In the genomic region with DNA sequence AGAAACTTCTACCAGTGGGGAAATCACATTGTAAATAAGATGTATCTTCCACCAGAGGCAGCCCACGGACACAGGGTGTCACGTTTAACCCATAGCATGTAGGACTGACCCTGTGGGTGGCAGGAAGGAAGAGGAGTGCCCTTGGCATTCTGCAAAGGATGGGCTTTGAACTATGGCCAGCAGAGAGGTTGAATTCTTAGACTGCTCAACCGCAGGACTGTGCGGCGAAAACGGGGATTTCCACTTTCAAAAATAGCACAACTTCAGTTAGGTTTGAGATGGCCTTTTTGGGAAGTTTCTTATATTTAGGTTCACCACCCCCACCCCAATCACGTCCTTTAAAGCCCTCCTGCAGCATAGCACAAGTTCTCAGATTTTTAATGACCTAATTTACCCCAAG, we compare ENCODE assay signal across 12 mouse cellular contexts. TPM values are rescaled to one million over a fixed set of nuclear protein-coding genes. Genes with fewer than 3 reads are reported as not detected.
DNase-seq lines count a peak whose midpoint lies in the region; ATAC-seq lines count a peak whose summit lies in the region.
"Had no signal": no experiment of that assay in that cellular context is flagged by ENCODE, and none has a peak within 500 bp of the region (broad histone marks: within the 10 kb centered on the region; RNA-seq: fewer than 3 reads in every experiment).

No protein-coding gene starts in this region.

- no peaks in the 10 kb centered on the region for H3K4me1 ChIP-seq in intestine, embryonic 16.5 days (ENCODE audit: control insufficient read depth, insufficient read depth, low read length)
- H3K4me1 ChIP-seq: limb, embryonic 13.5 days had no signal

- no peak overlapping the region for H3K27ac ChIP-seq in intestine, embryonic 16.5 days (ENCODE audit: low read length)
- H3K27ac ChIP-seq: limb, embryonic 13.5 days had no signal

- ATAC-seq in intestine, embryonic 16.5 days, result no peak

- intact Hi-C loops in heart, postnatal 14 days (cut with DNase I), result no loop called here

- no peaks in the 10 kb centered on the region for H3K36me3 ChIP-seq in intestine, embryonic 16.5 days (ENCODE audit: control insufficient read depth, insufficient read depth, low read length)
- H3K36me3 ChIP-seq: limb, embryonic 13.5 days had no signal

- H3K9me3 ChIP-seq in intestine, embryonic 16.5 days (ENCODE audit: control insufficient read depth, low read length), result no peaks in the 10 kb centered on the region
- H3K9me3 ChIP-seq: limb, embryonic 13.5 days had no signal

- no peaks in the 10 kb centered on the region for H3K27me3 ChIP-seq in intestine, embryonic 16.5 days (replicated peaks; ENCODE audit: control insufficient read depth, insufficient read depth, low read length)
- H3K27me3 ChIP-seq: limb, embryonic 13.5 days had no signal

- H3K4me2 ChIP-seq in intestine, embryonic 16.5 days (ENCODE audit: low read depth, low read length), result no peak overlapping the region
- H3K4me2 ChIP-seq: limb, embryonic 13.5 days had no signal

- 74% methylated on average over 7 of the region's 7 CpGs for WGBS in intestine, embryonic 16.5 days

- no peak overlapping the region for H3K4me3 ChIP-seq in intestine, embryonic 16.5 days (ENCODE audit: low read length)
- H3K4me3 ChIP-seq: erythroblast, embryonic 14.5 days; limb, embryonic 13.5 days had no signal

- no peak overlapping the region for H3K9ac ChIP-seq in intestine, embryonic 16.5 days (ENCODE audit: low read depth, low read length)
- H3K9ac ChIP-seq: limb, embryonic 13.5 days had no signal

- DNase-seq in heart, adult 11 months, result peak; percentile 91
- no peak for DNase-seq in heart, postnatal 14 days
- DNase-seq in 416B (ENCODE audit: low read depth), result peak; percentile 77
- DNase-seq in adrenal gland, postnatal 25 days, result peak; percentile 10
- peak; percentile 43 for DNase-seq in lung, postnatal 36 days
- no peak for DNase-seq in layer of hippocampus, adult 18-20 months (ENCODE audit: low spot score in 2 of 2)
- DNase-seq in right cerebral cortex, postnatal 25 days, result no peak
- DNase-seq: cerebellum, postnatal 10 days; heart, postnatal 4 days had no signal

RNA-seq across cellular contexts. Expression of gene Tnfaip3, which starts 50.6 kb away (rescaled TPM):
- total RNA-seq in heart, postnatal 14 days (2021), result 1 to 10 TPM; 2.4 to 4.9 TPM
- total RNA-seq in adrenal gland, postnatal 25 days (2021), result 3.3 and 6.5 TPM in 2 replicates
- total RNA-seq in layer of hippocampus, adult 18-20 months (2021), result 1 to 10 TPM; 5.1 to 5.6 TPM
- polyA plus RNA-seq in intestine, embryonic 16.5 days (2015; fragmentation: Nextera tagmentation; extraction: Ambion mirVana), result 4.3 and 4.6 TPM in 2 replicates

Comparison
In these comparisons a context has a peak if more than half of its experiments do, and no peak if none do; other contexts are left out.
1. DNase-seq: peak in heart, adult 11 months (single experiment), 416B (single experiment), adrenal gland, postnatal 25 days (single experiment) and lung, postnatal 36 days (single experiment); none in heart, postnatal 14 days (0 of 2), layer of hippocampus, adult 18-20 months (0 of 2) and right cerebral cortex, postnatal 25 days (single experiment).